Mouse (Mus musculus) erythroblast, embryonic 14.5 days (primary cell): ENCODE results near the gene Tbc1d24.

Source experiments
- GATA1 ChIP-seq: IDR thresholded peaks from 2 replicates; pipeline ENCODE4 v1.6.1; 2012; ENCODE audit warnings: low read length, inconsistent platforms, mixed read lengths
- TAL1 ChIP-seq: IDR thresholded peaks from 3 replicates; pipeline ENCODE4 v1.6.1; 2012; ENCODE audit warnings: low read length, inconsistent platforms, mixed read lengths

DNA sequence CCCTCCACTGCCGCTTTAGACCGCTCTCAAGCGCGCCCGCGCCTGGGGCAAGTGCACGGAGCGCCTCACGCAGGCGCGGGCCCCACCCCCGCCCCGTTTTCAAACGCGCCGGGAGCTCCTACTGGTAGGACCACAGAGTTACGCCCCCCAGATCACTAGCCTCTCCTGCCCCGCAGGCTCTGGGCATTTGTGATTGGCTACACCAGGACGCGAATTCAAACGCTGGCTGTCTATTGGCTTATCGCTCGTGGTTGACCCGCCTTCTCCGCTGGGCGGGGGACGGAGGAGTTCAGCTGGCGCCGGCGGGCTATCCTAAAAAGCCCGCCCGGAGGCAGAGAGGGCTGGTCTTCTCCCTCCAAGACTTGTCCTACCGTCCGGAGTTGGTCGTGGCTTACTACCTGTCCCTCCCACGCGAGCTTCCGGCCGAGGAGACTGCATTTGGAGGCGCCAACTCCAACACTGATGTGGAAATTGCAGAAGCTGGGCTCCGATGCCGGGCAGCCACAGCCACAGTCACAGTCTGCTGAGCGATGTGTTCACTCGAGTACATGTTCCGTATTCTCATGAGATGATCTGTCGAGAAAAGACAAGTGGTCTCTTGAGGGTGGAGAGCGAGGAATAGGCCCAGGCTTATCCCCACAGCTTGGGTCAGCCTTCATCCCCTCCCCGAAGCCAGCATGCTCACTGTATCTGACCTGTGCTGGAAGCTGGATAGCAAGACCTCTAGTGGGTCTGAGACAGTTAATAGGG lies 46.1 kb upstream of the Tbc1d24 start, which contains the start of gene Ccnf:
- TF ChIP-seq TAL1: no peak
- no peak for TF ChIP-seq GATA1
